Mouse (Mus musculus): ENCODE measurements around the gene Gm3099.
"Not testable (repeated sequence)": the region's sequence is repeated elsewhere in the genome, so short reads cannot be mapped to it uniquely, and the experiment has no call there.

Gene Gm3099

GRCm38 (mm10) chr14:3998094-3998493 lies at the start of gene Gm3099:
Gene Gm3099 (plus strand): TSS chr14:3998394.
- not testable (repeated sequence) for DNase-seq

GRCm38 (mm10) chr14:3963247-3963646 lies 34.9 kb upstream of the Gm3099 start, which contains the start of gene Gm3095:
Gene Gm3095 (plus strand): TSS chr14:3963547.
- DNase-seq, result not testable (repeated sequence)

- not testable (repeated sequence) for DNase-seq
Measured at GRCm38 (mm10) chr14:4023641-4024040, 25.4 kb downstream of the Gm3099 start, which contains the start of gene Gm5796. Gene Gm5796 (plus strand): TSS chr14:4023941.

Measured in kidney, adult 18-20 months (tissue).